Mouse (Mus musculus) lung, adult 2 months (tissue): ENCODE results near the gene Col5a1.

ENCODE experiments used
- CTCF ChIP-seq: fragments of 200-500 bp; IDR thresholded peaks from 2 replicates; pipeline ENCODE4 v1.5.1; 2011; ENCODE audit warnings: mild to moderate bottlenecking, low read length, control low read depth; ENCODE audit not compliant: insufficient read depth
- POLR2A ChIP-seq: fragments of 200-500 bp; IDR thresholded peaks from 2 replicates; pipeline ENCODE4 v1.6.1; 2011; ENCODE audit warnings: low read depth, mild to moderate bottlenecking, control low read depth, low read length, borderline replicate concordance; ENCODE audit errors: extremely low read depth

GRCm38 (mm10) chr2:28034011-28034710, 147.9 kb downstream of the Col5a1 start:
- TF ChIP-seq POLR2A (no peak), CTCF (no peak)
